Mouse (Mus musculus): ENCODE results near the gene Tmem52b. TPM values are rescaled to one million over a fixed set of nuclear protein-coding genes. Genes with fewer than 3 reads are reported as not detected.

The Tmem52b gene
- total and polyA plus RNA-seq, 3 experiments: not detected

- Histone ChIP-seq H3K27me3 (ENCODE audit: control insufficient read depth, insufficient read depth, low read length) (no peaks in the 10 kb centered on the region), H3K9ac (ENCODE audit: low read depth, low read length) (peak overlapping the region; percentile 60), H3K79me2 (replicated peaks; ENCODE audit: control insufficient read depth, insufficient read depth, low read length) (peaks cover 2% of the 10 kb centered on the region; the same call in 1 of the 2 replicates), H3K27ac (peak overlapping the region; percentile 100), H3K4me3 (peak overlapping the region; percentile 84), H3K4me1 (ENCODE audit: control insufficient read depth, insufficient read depth, low read length) (peaks cover 14% of the 10 kb centered on the region), H3K36me3 (ENCODE audit: control insufficient read depth, insufficient read depth, low read length) (peaks cover 31% of the 10 kb centered on the region)
- DNase-seq: no peak
- TF ChIP-seq EP300 (IDR thresholded peaks at IDR 0.05; ENCODE audit: insufficient read depth, low read depth, low read length) (no peak), CTCF (IDR thresholded peaks at IDR 0.05) (no peak), POLR2A (IDR thresholded peaks at IDR 0.05; ENCODE audit: insufficient read depth, low read depth, low read length) (no peak)
- 3% methylated on average over 9 of the region's 9 CpGs for WGBS
- intact Hi-C loops (cut with DNase I): loop anchor here (10.0 kb wide), 1 partner anchor 349 kb away; the partner anchor contains the start of gene Clec2d
Measured at GRCm38 (mm10) chr6:129534057-129534456, 21.7 kb downstream of the Tmem52b start.

- peak overlapping the region; percentile 84 for H3K4me3 ChIP-seq
- TF ChIP-seq EP300 (IDR thresholded peaks at IDR 0.05; ENCODE audit: insufficient read depth, low read depth, low read length) (no peak), POLR2A (IDR thresholded peaks at IDR 0.05; ENCODE audit: insufficient read depth, low read depth, low read length) (no peak), CTCF (IDR thresholded peaks at IDR 0.05) (no peak)
- peak overlapping the region; percentile 62 for H3K9ac ChIP-seq (ENCODE audit: low read depth, low read length)
- H3K79me2 ChIP-seq (replicated peaks; ENCODE audit: control insufficient read depth, insufficient read depth, low read length): peaks cover 2% of the 10 kb centered on the region; the same call in 1 of the 2 replicates
- peaks cover 14% of the 10 kb centered on the region for H3K4me1 ChIP-seq (ENCODE audit: control insufficient read depth, insufficient read depth, low read length)
- peaks cover 31% of the 10 kb centered on the region for H3K36me3 ChIP-seq (ENCODE audit: control insufficient read depth, insufficient read depth, low read length)
- peak overlapping the region; percentile 100 for H3K27ac ChIP-seq
- intact Hi-C loops (cut with DNase I): loop anchor here (10.0 kb wide), 1 partner anchor 350 kb away; the partner anchor contains the start of gene Clec2d
- whole genome bisulfite sequencing: 44% methylated on average over 4 of the region's 4 CpGs
- DNase-seq: no peak
- H3K27me3 ChIP-seq (ENCODE audit: control insufficient read depth, insufficient read depth, low read length): no peaks in the 10 kb centered on the region
Measured at GRCm38 (mm10) chr6:129534627-129535190, 22.4 kb downstream of the Tmem52b start.

DNA sequence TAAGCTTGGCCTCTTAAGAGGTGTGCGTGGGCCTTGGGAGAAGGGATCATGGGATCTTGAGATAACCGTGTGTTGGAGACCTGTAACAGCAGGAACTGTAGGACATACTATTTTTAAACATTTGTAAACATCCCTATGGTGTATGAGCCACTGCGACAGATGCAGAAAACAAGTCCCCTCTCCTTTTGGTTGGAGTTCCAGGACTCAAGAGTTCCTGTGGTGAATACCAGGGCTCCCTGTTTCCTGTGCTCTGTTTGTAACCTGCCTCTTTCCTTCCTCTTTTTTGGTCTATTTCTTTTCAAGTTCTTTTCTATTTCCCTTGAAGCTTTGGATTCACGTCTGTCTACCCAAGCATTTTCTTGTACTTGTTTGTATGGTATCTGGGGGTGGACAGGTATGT lies 23.4 kb downstream of the Tmem52b start:
- H3K27me3 ChIP-seq (ENCODE audit: control insufficient read depth, insufficient read depth, low read length): no peaks in the 10 kb centered on the region
- intact Hi-C loops (cut with DNase I): loop anchor here (10.0 kb wide), 1 partner anchor 351 kb away; the partner anchor contains the start of gene Clec2d
- DNase-seq: no peak
- TF ChIP-seq POLR2A (IDR thresholded peaks at IDR 0.05; ENCODE audit: insufficient read depth, low read depth, low read length) (no peak), EP300 (IDR thresholded peaks at IDR 0.05; ENCODE audit: insufficient read depth, low read depth, low read length) (no peak), CTCF (IDR thresholded peaks at IDR 0.05) (no peak)
- peak overlapping the region; percentile 100 for H3K27ac ChIP-seq
- peaks cover 14% of the 10 kb centered on the region for H3K4me1 ChIP-seq (ENCODE audit: control insufficient read depth, insufficient read depth, low read length)
- H3K9ac ChIP-seq (ENCODE audit: low read depth, low read length): peak overlapping the region; percentile 49
- WGBS: 24% methylated on average over 4 of the region's 4 CpGs
- H3K4me3 ChIP-seq: peak overlapping the region; percentile 84; the same call in 1 of the 2 replicates
- H3K79me2 ChIP-seq (replicated peaks; ENCODE audit: control insufficient read depth, insufficient read depth, low read length): peaks cover 2% of the 10 kb centered on the region; the same call in 1 of the 2 replicates
- H3K36me3 ChIP-seq (ENCODE audit: control insufficient read depth, insufficient read depth, low read length): peaks cover 31% of the 10 kb centered on the region

- no peak for DNase-seq
- Histone ChIP-seq H3K4me3 (no peak overlapping the region), H3K9ac (ENCODE audit: low read depth, low read length) (no peak overlapping the region), H3K36me3 (ENCODE audit: control insufficient read depth, insufficient read depth, low read length) (peaks cover 37% of the 10 kb centered on the region), H3K4me1 (ENCODE audit: control insufficient read depth, insufficient read depth, low read length) (peaks cover 11% of the 10 kb centered on the region), H3K27me3 (ENCODE audit: control insufficient read depth, insufficient read depth, low read length) (no peaks in the 10 kb centered on the region), H3K27ac (no peak overlapping the region), H3K79me2 (replicated peaks; ENCODE audit: control insufficient read depth, insufficient read depth, low read length) (peaks cover 2% of the 10 kb centered on the region; the same call in 1 of the 2 replicates)
- 68% methylated on average over 6 of the region's 6 CpGs for WGBS
- TF ChIP-seq EP300 (IDR thresholded peaks at IDR 0.05; ENCODE audit: insufficient read depth, low read depth, low read length) (no peak), CTCF (IDR thresholded peaks at IDR 0.05) (no peak), POLR2A (IDR thresholded peaks at IDR 0.05; ENCODE audit: insufficient read depth, low read depth, low read length) (no peak)
- intact Hi-C loops (cut with DNase I): loop anchor here (10.0 kb wide), 1 partner anchor 354 kb away; the partner anchor contains the start of gene Clec2d
Measured at GRCm38 (mm10) chr6:129538555-129538954, 26.2 kb downstream of the Tmem52b start.

- H3K79me2 ChIP-seq (replicated peaks; ENCODE audit: control insufficient read depth, insufficient read depth, low read length): no peaks in the 10 kb centered on the region
- no peak overlapping the region for H3K9ac ChIP-seq (ENCODE audit: low read depth, low read length)
- DNase-seq: no peak
- TF ChIP-seq EP300 (IDR thresholded peaks at IDR 0.05; ENCODE audit: insufficient read depth, low read depth, low read length) (no peak), CTCF (IDR thresholded peaks at IDR 0.05) (no peak), POLR2A (IDR thresholded peaks at IDR 0.05; ENCODE audit: insufficient read depth, low read depth, low read length) (no peak)
- peaks cover 3% of the 10 kb centered on the region for H3K4me1 ChIP-seq (ENCODE audit: control insufficient read depth, insufficient read depth, low read length)
- H3K27ac ChIP-seq: no peak overlapping the region
- peaks cover 22% of the 10 kb centered on the region for H3K36me3 ChIP-seq (ENCODE audit: control insufficient read depth, insufficient read depth, low read length)
- intact Hi-C loops (cut with DNase I): no loop called here
- H3K4me3 ChIP-seq: no peak overlapping the region
- H3K27me3 ChIP-seq (ENCODE audit: control insufficient read depth, insufficient read depth, low read length): no peaks in the 10 kb centered on the region
- 88% methylated on average over 9 of the region's 9 CpGs for WGBS
Measured at GRCm38 (mm10) chr6:129541931-129542330, 29.6 kb downstream of the Tmem52b start.

- Histone ChIP-seq H3K27ac (no peak overlapping the region; the same call in 1 of the 2 replicates), H3K36me3 (ENCODE audit: control insufficient read depth, insufficient read depth, low read length) (peaks cover 19% of the 10 kb centered on the region), H3K4me3 (no peak overlapping the region), H3K79me2 (replicated peaks; ENCODE audit: control insufficient read depth, insufficient read depth, low read length) (no peaks in the 10 kb centered on the region), H3K27me3 (ENCODE audit: control insufficient read depth, insufficient read depth, low read length) (no peaks in the 10 kb centered on the region), H3K4me1 (ENCODE audit: control insufficient read depth, insufficient read depth, low read length) (peaks cover 3% of the 10 kb centered on the region), H3K9ac (ENCODE audit: low read depth, low read length) (no peak overlapping the region)
- DNase-seq: no peak
- 96% methylated on average over 3 of the region's 3 CpGs for WGBS
- intact Hi-C loops (cut with DNase I): no loop called here
- no peak for TF ChIP-seq CTCF (IDR thresholded peaks at IDR 0.05)
- no peak for TF ChIP-seq EP300 (IDR thresholded peaks at IDR 0.05; ENCODE audit: insufficient read depth, low read depth, low read length)
- no peak for TF ChIP-seq POLR2A (IDR thresholded peaks at IDR 0.05; ENCODE audit: insufficient read depth, low read depth, low read length)
Measured at GRCm38 (mm10) chr6:129542540-129542939, 30.2 kb downstream of the Tmem52b start.
